Mouse (Mus musculus) kidney, postnatal 36 days (tissue): ENCODE measurements around the gene Gm10031.
"Not testable (repeated sequence)": the region's sequence is repeated elsewhere in the genome, so short reads cannot be mapped to it uniquely, and the experiment has no call there.

Source experiments
- DNase-seq, 2 experiments: peaks; one replicate each; pipeline ENCODE4 v3.0.0; 2021 to 2022; ENCODE audit warnings: mixed read lengths in 2 of 2

Gm10031 gene

DNA sequence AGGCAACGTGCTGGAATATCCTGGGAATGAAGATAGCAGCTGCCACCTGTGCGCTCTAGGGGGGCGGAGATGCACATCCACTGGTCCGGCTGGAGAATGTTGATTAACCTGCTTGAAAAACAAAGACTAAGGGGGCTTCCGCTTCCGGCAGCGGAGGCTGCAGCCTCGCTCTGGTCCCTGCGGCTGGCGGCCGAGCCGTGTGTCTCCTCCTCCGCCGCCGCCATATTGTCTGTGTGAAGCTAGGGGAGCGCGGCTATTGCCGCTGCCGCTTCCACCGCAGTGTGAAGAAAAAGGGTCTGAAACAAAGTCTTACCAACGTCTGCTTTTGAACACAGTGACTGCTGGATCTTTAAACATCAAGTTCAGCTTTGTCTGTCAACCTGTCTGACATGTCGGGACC is at the start of gene Gm10031:
Gm10031 (plus strand) TSS at position 171 of the 400 bp plus-strand sequence.
- DNase-seq: not testable (repeated sequence)

DNA sequence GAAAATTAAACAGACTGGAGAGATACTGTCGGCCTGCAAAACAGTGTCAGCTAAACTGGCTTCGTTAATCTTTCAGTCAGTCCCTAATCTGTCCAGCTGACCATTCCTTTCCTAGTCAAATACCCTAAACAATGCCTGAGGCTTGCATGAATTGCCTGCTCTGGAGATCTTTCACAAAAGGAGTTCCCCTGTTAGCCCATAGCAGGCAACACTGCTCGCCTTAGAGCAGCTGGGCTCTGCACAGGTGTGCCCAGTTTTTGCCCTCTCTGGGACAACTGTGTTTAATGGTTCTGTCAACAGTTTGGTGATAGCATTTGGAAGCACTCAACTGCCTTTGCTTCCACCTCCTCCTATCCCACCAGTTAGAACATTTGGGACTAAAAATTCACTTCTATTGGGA is 49.0 kb upstream of the Gm10031 start:
- DNase-seq: no peak

DNA sequence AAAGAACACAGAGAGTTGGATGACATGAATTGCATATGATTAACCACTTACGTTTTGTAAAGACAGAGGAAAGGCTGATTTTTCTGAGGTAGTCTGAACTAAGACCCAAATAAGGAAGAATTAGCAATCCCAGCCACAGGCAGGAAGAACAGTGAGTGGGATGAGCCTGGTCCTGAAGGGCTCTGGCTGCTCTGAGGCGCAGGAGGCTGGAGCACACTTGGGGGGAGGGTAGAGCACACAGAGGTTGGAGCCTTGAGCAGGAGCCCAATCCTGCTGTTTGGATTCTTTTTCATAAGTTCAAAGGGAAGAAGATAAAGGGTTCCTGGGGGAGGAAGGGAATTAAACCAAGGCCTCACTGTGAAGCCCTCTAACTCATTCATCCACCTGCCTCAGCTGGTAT is 47.8 kb upstream of the Gm10031 start:
- DNase-seq: no peak

DNA sequence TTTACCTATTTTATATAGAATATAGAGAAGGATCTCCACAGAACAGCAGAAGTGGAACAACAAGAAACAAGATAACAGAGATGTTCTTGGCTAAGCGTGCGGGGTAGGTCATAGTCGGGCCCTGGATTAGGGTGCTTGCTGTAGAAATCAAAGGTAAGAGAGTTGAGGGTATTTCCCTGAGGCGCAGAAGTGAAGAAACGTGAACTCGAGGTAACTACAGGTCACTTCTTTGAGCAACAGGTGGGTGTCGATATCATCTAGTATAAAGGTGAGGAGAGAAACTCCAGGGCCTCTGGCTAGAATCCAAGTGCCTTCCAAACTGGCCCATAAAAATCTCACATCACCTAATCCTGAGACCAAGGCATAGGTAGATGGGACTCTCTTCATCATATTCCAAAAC is 47.3 kb upstream of the Gm10031 start:
- no peak for DNase-seq

DNA sequence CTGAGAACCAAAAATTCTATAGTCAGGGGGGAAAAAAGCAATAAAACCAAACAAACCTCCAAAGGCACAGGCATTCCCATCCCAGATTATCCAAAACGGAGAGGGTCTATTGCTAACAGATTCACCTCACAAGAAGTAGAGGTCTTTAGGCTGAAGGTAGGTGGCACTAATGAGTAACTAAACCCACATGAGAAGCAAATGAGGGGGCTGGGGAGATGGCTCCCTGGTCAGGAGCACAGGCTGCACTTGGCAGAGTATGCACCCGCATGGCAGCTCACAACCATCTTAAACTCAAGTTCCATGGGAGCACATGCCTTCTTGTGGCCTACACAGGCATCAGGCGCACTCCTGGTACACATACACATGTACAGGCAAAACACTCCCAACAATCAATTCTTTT is 42.0 kb upstream of the Gm10031 start:
- no peak for DNase-seq

DNA sequence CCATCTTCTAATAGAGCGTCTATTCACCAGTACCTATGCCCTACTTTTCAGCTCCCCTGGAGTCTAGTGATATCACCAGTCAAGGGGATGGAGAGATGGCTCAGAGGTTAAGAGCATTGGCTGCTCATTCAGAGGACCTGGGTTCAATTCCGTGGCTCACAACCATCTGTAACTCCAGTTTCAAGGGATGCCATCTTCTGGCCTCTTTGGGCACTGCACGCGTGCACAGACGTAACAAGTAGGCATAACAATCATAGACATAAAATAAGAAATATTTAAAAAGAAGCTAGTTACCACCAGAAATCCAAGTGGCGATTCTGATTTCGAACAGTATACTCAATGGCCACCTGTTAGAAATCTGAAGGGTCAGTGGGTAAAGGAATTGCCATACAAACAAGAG is 36.3 kb upstream of the Gm10031 start:
- DNase-seq: peak in 1 of 2 experiments; percentile 9

DNA sequence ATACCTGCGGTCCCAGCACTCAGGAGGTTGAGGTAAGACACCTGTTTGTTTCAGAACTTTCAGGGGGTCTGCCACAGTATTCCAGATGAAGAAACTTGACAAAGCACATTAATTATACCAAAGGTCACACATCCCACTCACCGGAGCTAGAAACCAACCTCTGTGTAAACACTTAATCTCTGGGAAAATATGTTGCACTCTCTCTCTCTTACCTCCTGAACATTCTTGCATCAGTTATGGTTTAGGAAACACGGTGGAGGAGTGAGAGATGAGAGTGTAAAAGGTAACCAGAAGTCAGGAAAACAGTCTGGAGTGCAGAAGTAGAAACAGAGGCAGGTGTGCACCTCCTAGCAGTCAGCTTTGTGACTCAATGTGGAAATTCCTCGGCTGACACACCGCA is 35.8 kb upstream of the Gm10031 start:
- DNase-seq: no peak

DNA sequence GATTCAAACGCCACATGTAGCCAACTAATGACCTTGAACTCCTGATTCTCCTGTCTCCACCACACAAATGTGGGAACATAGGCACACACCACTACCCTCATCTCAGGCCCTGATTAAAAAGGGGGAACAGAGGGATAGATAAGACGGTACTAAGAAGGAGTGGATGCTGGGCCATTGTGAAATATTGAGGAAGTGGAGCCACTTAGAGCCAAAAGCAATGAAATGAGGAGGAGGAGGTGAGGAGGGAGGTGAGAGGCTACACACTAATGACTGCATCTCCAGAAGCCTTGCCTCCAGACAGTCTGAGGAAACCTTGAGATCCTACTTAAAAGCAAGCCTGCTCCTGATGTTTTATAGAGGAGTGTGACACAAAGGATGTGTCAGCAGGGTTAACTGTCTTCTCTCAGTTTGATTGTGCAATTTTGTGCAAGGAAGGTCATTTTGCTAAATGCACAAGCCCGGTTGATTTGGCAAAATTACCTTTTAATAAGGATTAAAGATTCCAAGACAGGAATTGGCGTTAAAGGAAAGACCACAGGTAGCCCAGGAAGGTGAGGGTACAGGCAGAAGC is 32.5 kb upstream of the Gm10031 start:
- DNase-seq: no peak

DNA sequence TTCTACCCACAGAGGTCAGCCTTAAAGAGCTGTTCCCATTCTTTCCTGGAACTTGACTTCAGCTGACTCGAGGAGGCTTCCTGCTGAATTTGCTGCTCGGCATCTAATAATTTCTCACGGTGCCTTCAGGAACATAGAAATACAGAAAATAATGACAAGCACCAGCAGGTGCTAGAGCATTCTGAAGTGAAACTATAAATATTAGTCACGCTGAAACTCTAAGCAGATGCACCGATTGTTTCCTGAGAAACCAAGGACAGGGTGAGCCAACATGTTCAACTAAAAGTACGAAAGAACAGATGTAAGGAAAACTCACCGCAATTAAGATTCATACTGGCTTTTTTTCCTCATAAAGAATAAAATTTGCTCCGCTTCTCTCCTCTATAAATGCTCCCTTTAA is 28.8 kb upstream of the Gm10031 start:
- DNase-seq: no peak

DNA sequence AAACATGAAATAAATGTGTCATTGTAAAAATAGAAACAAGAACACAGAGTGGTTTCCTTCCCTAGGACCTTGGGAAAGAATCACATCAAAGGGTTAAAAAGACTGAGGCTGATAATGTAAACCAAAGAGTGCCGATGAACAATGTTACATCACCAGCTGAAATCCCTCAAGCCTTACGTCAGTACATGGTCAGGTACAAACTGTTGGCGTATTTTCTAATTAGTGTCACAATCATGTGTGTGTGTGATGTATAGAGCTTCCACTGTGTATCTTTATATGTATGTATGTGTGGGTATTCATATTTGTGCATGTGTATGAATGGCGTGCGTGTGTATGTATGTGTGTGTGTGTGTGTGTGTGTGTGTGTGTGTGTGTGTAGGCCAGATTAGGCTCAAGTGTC is 26.9 kb upstream of the Gm10031 start:
- DNase-seq: no peak

DNA sequence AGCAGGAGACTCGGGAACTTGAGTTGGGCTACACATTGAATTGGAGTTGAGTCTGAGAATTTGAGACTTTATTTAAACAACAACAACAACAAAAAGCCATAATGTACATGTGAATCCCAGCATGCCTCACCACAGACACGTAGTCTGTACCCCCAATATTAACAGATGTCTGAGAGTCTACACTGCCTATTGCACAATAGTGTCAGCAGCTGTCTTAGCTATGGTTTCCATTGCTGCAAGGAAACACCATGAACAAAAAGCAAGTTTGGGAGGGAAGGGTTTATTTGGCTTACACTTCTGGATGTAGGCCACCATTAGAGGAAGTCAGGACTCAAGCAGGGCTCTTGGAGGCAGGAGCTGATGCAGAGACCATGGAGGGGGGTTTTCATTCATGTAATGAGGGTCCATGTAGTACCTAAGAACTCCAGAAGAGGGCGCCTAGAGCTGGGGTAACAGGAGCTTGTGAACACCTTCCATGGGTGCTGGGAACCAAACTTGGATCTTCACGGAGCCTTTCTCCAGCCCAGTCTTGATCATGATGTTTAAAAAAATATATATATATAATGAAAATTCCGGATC is 18.8 kb upstream of the Gm10031 start:
- DNase-seq: no peak

DNA sequence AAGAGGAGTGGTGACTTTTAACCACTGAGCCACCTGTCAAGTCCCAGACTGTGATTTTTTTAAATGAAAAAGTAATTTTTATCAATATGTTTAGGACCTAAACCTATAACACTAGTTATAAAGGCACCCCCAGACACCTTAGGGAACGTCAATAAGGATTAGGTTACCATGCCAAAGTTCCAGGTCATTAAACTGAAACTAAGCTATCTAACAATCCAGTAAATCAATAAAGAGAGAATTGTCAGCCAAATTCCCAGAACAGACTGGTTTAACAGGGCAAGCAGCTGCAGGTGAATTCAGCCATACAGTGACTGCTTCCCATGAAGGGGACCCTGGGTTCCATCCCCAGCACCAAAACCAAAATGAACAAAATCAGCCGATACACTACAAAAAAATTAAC is 17.9 kb upstream of the Gm10031 start:
- DNase-seq: no peak

DNA sequence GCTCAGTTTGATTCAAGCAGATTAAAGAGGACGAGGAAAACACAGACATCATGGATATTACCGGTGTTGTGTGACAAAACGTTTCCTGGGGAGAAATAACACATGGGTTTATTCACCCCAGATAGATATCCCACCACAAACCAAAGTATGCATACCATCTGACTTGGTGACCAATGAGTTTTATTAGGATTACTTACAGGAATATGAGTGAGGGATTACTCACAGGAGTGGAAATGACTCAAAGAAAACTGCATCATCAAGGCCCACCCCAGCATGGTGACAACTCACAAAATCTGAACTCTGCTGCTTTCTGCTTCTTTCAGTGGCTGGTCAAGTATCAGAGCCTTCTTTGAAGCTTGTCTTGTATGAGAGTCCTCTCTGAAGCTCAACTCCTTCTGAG is 16.1 kb upstream of the Gm10031 start:
- DNase-seq: no peak

DNA sequence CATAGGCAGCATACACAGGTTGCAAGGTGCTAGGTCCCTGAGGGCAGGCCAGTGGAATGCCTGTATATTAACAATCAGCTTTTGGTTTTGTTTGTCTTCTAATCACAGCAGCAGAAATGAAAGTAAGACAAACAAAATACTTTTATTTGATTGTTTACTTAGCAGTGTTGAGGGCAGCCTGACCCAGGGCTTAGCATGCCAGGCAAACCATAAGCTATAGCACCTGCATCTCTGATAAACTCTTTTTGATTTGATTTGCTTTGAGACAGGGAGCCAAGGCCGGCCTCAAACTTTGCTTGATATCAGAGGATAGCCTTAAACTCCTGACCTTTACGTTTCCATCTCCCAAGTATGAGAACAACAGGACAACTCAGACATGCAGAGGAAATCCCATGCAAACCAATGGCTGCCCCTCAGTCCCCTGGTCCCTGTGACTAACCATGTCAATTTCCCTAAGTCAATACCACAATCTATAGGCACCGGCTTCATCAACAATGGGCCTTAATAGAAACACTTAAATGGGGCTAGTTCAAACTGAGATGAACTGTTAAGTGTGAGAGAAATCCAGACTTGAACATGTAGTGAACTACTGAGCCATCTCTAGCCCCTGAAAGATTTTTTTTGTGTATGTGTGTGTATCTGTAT is 3.6 kb upstream of the Gm10031 start:
- no peak for DNase-seq

DNA sequence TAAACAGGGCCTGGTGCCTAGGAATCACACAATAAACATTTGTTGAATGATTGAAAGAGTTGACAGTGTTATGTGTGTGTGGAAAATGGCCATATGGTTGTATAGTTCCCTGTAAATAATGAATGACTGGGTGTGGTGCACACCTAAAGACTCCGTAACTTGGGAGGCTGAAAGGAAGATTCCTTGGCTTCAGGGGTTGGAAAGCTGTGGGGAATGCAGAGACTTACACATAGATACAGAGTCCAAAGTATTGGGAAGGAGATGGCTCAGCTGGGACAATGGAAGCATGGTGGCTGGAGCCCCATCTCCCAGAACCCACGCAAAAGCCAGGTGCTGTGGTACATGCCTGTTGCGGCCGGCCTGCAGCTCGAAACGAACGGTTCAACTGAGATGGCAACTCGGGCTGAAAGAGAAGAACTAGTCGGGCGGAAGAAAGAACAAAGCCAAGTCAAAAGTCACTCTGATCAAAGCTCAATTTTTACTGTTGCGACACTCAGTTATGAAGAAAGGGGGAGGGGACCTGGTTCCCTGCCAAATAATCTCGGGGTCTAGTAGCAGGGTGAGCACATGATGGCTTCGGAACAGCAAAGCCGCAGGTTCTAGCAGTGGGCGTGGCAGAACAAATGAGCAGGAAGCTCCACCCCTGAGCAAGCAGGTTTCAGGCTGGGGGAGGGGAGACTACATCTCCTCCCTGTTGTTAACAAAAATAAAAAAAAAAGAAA is 1.9 kb upstream of the Gm10031 start:
- DNase-seq: peak; percentile 80 to 88

DNA sequence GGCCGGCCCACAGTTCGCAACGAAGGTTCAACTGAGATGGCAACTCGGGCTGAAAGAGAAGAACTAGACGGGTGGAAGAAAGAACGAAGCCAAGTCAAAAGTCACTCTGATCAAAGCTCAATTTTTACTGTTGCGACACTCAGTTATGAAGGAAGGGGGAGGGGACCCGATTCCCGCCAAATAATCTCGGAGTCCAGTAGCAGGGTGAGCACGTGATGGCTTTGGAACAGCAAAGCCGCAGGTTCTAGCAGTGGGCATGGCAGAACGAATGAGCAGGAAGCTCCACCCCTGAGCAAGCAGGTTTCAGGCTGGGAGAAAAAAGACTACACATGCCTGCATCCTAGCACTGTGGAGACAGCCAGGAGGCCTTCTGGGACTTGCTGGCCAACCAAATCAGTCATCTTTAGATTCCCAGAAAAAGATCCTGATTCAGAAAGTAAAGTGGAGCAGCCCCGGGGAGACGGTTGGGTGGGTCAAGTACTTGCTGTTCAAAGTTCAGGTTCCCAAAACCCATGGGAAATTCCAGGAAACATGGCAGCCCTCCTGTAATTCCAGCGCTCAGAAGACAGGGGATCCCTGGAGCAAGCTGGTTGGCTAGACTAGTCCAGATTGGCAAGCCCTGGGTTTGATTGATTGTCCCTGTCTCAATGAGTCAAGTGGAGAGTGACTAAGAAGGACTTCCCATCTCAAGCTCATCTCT is 8.8 kb downstream of the Gm10031 start:
- DNase-seq: peak; percentile 25 to 58

DNA sequence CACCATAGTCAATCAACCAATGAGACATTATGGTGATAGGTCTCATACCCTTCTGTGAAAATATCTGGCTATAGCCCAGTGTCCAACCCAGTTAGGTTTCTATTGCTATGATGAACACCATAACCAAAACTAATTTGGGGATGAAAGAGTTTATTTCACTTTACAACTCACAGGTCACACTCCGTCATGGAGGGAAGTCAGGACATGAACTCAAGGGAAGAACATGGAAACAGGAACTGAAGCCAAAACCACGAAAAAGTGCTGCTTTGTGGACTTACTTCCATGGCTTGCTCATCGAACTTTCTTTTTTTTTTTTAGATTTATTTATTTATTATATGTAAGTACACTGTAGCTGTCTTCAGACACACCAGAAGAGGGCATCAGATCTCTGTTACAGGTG is 9.7 kb downstream of the Gm10031 start:
- DNase-seq: no peak

DNA sequence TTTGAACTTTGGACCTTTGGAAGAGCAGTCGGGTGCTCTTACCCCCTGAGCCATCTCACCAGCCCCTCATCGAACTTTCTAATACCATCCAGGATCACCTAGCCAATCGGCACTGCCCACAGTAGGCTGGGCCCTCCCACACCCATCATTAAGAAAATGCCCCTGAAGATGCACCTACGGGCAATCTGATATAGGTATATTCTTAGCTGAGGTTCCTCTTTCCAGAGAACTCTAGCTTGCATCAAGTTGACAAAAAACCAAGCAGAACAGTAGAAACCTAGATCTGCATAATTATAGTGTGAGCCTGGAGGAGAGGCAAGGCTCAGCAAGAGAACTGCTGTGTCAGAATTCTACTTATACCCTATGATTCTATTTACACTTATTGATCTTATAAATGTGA is 10.1 kb downstream of the Gm10031 start:
- DNase-seq: no peak

DNA sequence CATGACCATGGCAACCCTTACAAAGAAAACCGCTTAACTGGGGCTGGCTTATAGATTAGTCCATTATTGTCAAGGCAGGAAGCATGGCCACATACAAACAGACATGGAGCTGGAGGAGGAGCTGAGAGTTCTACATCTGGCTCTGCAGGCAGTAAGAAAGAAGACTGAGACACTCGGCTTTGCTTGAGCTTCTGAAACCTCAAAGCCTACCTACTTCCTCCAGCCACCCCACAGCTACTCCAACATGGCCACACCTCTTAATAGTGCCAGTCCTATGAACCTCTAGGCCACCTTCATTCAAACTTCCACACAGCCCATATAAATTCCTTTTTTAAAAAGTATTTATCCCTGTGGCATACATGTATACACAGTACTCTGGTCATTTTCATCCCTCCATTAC is 13.2 kb downstream of the Gm10031 start:
- DNase-seq: no peak

DNA sequence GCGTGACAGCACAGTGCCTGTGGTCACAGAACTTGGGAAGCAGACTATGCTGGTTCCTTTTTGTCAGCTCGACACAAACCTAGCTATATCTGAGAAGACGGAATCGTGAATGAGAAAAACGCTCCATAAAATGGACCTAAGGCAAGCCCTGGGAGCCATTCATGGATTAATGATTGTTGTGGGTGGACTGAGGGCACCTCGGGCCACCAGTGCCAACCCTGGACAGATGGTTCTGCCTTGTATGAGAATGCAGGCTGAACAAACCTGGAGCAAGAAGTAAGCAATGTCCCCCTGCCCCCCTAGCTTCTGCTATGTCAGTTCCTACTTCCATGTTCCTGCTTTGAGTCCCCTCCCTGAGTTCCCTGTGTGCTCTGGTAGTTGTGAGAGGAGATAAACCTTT is 13.9 kb downstream of the Gm10031 start:
- DNase-seq: peak; percentile 57 to 66

DNA sequence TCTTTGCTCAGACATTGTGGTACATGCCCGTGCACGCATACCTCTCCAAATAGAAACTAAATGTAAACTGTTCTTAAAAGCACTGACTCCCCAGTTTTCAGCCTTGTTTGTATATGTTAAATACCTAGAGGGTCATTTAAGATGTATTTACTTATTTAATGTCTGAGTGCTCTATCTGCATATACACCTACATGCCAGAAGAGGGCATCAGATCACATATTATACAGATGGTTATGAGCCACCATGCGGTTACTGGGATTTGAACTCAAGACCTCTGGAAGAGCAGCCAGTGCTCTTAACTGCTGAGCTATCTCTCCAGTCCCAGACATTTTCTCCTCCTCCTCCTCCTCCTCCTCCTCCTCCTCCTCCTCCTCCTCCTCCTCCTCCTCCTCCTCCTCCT is 14.6 kb downstream of the Gm10031 start:
- DNase-seq: no peak

DNA sequence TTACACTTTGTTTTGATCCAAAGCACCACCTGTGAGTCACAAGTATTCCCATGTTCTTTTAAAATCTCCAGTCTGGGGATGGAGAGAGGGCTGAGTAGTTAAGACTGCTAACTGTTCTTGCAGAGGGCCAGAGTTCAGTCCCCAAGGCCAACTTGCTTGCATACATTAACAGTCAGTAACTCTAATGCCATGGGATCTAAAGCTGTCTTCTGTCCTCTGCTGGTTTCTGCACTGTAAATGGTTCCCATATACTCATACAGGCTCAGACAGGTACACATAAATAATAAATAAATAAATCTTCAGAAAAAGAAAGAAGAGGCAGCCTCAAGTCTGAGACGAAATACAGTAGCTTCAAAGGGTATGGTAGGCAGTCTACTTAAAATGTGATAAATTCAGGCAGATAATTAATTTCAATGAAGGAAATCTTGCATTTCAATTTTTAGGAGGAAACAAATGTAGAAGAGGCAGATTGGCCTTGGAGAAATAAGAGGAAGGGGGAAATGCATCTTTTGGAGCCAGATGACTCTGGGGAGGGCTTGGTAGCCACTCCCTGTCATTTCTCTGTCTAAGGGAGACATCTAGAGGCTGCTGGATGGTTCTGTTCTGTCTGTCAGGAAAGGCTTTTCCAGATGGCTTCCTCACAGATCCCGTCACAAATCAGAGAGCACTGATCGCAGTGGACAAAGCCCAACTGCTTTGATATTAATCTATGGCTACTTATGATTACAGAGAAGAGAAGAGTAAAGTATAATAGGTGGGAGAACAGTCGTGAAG is 16.2 kb downstream of the Gm10031 start:
- peak; percentile 42 to 43 for DNase-seq

DNA sequence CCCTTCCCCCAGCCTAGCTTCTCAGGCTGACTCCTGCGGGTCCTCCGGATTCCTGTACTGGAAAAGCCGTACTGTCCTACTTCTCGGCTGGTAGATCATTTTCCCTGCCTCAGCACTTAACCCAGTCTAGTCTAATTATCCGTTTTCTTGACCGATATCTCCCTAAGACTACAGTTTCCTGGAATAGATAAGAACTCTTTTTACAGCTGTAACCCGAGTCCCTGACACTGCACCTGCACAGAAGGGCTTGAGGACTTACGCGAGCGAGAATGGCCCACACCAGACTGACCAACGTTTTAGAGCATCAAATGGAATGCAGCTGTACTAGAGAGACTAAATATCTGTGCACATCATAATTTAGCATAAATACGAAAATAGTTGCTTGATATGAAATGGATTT is 20.2 kb downstream of the Gm10031 start:
- DNase-seq: no peak
